Mouse (Mus musculus) midbrain, embryonic 11.5 days (tissue): Measurements from ENCODE around the gene Kctd2. TPM values are rescaled to one million over a fixed set of nuclear protein-coding genes. Genes with fewer than 3 reads are reported as not detected.
A peak's percentile ranks its signal among the peaks of the same experiment; 100 is the strongest.

ENCODE experiments used
- ATAC-seq: fragments of 200-750 bp; cut with Nextera tagmentation; 2 replicates; pipeline ENCODE4 v1.8.0; 2017; ENCODE audit warnings: moderate TSS enrichment, moderate library complexity; ENCODE audit not compliant: low FRiP score
- DNase-seq: peaks from one replicate; pipeline ENCODE4 v3.0.0; 2015; ENCODE audit warnings: low spot score; ENCODE audit errors: missing footprints
- H3K27ac ChIP-seq: fragments of 300-500 bp; sonication (generic); 2 replicates; pipeline ENCODE4 v1.5.1; 2014; ENCODE audit warnings: low read depth, low read length
- H3K27me3 ChIP-seq: fragments of 300-500 bp; sonication (generic); 2 replicates; pipeline ENCODE4 v1.6.1; 2014; ENCODE audit warnings: mild to moderate bottlenecking, low read length, moderate library complexity, mixed read lengths; ENCODE audit not compliant: control insufficient read depth, insufficient read depth
- H3K36me3 ChIP-seq: fragments of 300-500 bp; sonication (generic); 2 replicates; pipeline ENCODE4 v1.6.1; 2014; ENCODE audit warnings: mild to moderate bottlenecking, low read length, moderate library complexity, mixed read lengths; ENCODE audit not compliant: control insufficient read depth, insufficient read depth
- H3K4me1 ChIP-seq: fragments of 300-500 bp; sonication (generic); 2 replicates; pipeline ENCODE4 v1.6.1; 2014; ENCODE audit warnings: low read length; ENCODE audit not compliant: control insufficient read depth, insufficient read depth
- H3K4me2 ChIP-seq: fragments of 300-500 bp; sonication (generic); 2 replicates; pipeline ENCODE4 v1.6.1; 2014; ENCODE audit warnings: mild to moderate bottlenecking, moderate library complexity
- H3K4me3 ChIP-seq: fragments of 300-500 bp; sonication (generic); 2 replicates; pipeline ENCODE4 v1.5.1; 2014; ENCODE audit warnings: low read depth, low read length
- H3K9ac ChIP-seq: fragments of 300-500 bp; sonication (generic); 2 replicates; pipeline ENCODE4 v1.6.1; 2014; ENCODE audit warnings: low read length
- H3K9me3 ChIP-seq: fragments of 300-500 bp; sonication (generic); 2 replicates; pipeline ENCODE4 v1.6.1; 2016; ENCODE audit warnings: low read length; ENCODE audit not compliant: control insufficient read depth
- WGBS: fragments of 180-500 bp; shearing (Covaris S2); extraction: QIAGEN DNeasy Blood & Tissue Kit; methylation state at CpG from one replicate; pipeline ENCODE4 v1.1.7; 2014; 5-methylcytosine and 5-hydroxymethylcytosine counted together
- polyA plus RNA-seq: library from polyadenylated mRNA; unstranded; fragments of >200 nt; fragmentation: Nextera tagmentation; extraction: Ambion mirVana; gene quantifications from 2 replicates; pipeline ENCODE4 v1.2.1, GENCODE M21; 2014

Kctd2 gene
- polyA plus RNA-seq, 1 experiment from 2014 or later, result 24.0 TPM

DNA sequence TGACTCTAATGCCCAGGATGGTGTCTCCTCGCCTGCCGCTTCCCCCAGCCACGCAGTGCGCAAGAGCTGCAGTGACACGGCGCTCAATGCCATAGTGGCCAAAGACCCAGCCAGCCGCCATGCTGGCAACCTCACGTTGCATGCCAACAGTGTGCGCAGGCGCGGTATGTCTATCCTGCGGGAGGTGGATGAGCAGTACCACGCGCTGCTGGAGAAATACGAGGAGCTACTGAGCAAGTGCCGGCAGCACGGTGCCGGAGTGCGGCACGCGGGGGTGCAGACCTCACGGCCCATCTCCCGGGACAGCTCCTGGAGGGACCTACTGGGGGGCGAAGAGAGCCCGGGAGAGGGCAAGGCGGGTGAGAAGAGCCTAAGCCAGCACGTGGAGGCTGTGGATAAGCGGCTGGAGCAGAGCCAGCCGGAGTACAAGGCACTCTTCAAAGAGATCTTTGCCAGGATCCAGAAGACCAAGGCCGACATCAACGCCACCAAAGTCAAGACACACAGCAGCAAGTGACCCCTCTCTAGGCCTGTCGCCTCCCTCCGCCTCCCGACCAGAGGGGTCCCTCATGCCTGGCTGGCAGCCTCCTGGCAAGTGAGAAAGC is 26.1 kb upstream of the Kctd2 start:
- peaks cover 27% of the 10 kb centered on the region for H3K36me3 ChIP-seq
- H3K4me3 ChIP-seq, result no peak overlapping the region
- no peak overlapping the region for H3K4me2 ChIP-seq
- DNase-seq, result no peak
- 68% methylated on average over 34 of the region's 34 CpGs for WGBS
- H3K27me3 ChIP-seq, result no peaks in the 10 kb centered on the region
- no peak for ATAC-seq
- no peak overlapping the region for H3K27ac ChIP-seq
- no peaks in the 10 kb centered on the region for H3K4me1 ChIP-seq
- H3K9me3 ChIP-seq, result no peaks in the 10 kb centered on the region
- no peak overlapping the region for H3K9ac ChIP-seq

- Histone ChIP-seq H3K27ac (no peak overlapping the region), H3K27me3 (no peaks in the 10 kb centered on the region), H3K4me2 (no peak overlapping the region), H3K9ac (no peak overlapping the region), H3K36me3 (peaks cover 17% of the 10 kb centered on the region), H3K4me1 (no peaks in the 10 kb centered on the region; the same call in 1 of the 2 replicates), H3K4me3 (no peak overlapping the region), H3K9me3 (no peaks in the 10 kb centered on the region)
- WGBS, result 82% methylated on average over 7 of the region's 7 CpGs
- DNase-seq (no peak), ATAC-seq (no peak)
These were observed 21.8 kb upstream of the Kctd2 start for GRCm38 (mm10) chr11:115398085-115398484.

GRCm38 (mm10) chr11:115400126-115400525 is 19.8 kb upstream of the Kctd2 start:
- ATAC-seq, result no peak
- WGBS, result 92% methylated on average over 3 of the region's 3 CpGs
- no peak overlapping the region for H3K9ac ChIP-seq
- H3K4me1 ChIP-seq, result peaks cover 10% of the 10 kb centered on the region
- H3K9me3 ChIP-seq, result no peaks in the 10 kb centered on the region
- H3K4me3 ChIP-seq, result no peak overlapping the region
- H3K4me2 ChIP-seq, result no peak overlapping the region
- H3K27ac ChIP-seq, result peak overlapping the region; percentile 77; the same call in 1 of the 2 replicates
- no peak for DNase-seq
- no peaks in the 10 kb centered on the region for H3K27me3 ChIP-seq
- H3K36me3 ChIP-seq, result no peaks in the 10 kb centered on the region

- Histone ChIP-seq H3K9me3 (no peaks in the 10 kb centered on the region), H3K4me1 (peaks cover 11% of the 10 kb centered on the region), H3K36me3 (no peaks in the 10 kb centered on the region; the same call in 1 of the 2 replicates), H3K27ac (peak overlapping the region; percentile 77), H3K4me3 (no peak overlapping the region), H3K4me2 (peak overlapping the region; percentile 7; the same call in 1 of the 2 replicates), H3K27me3 (no peaks in the 10 kb centered on the region), H3K9ac (no peak overlapping the region)
- DNase-seq (no peak), ATAC-seq (peak; percentile 26; the same call in 1 of the 2 replicates)
- WGBS, result 45% methylated on average over 11 of the region's 11 CpGs
These were observed 19.1 kb upstream of the Kctd2 start for GRCm38 (mm10) chr11:115400630-115401391.

GRCm38 (mm10) chr11:115403338-115404124 is 16.4 kb upstream of the Kctd2 start, which contains the start of gene Mrpl58:
TSS of gene Mrpl58 (plus strand) at chr11:115403752.
- H3K9ac ChIP-seq, result peak within 1 kb of the TSS; percentile 90
- peak within 1 kb of the TSS; percentile 62 for H3K27ac ChIP-seq
- peak within 1 kb of the TSS; percentile 90 for H3K4me2 ChIP-seq
- ATAC-seq (peak; percentile 90), DNase-seq (peak; percentile 98)
- H3K4me1 ChIP-seq, result peaks cover 18% of the 10 kb centered on the region
- H3K36me3 ChIP-seq, result peaks cover 6% of the 10 kb centered on the region
- H3K9me3 ChIP-seq, result no peaks in the 10 kb centered on the region
- H3K27me3 ChIP-seq, result no peaks in the 10 kb centered on the region
- peak within 1 kb of the TSS; percentile 76 for H3K4me3 ChIP-seq
- 3% methylated on average over 50 of the region's 50 CpGs for WGBS

DNA sequence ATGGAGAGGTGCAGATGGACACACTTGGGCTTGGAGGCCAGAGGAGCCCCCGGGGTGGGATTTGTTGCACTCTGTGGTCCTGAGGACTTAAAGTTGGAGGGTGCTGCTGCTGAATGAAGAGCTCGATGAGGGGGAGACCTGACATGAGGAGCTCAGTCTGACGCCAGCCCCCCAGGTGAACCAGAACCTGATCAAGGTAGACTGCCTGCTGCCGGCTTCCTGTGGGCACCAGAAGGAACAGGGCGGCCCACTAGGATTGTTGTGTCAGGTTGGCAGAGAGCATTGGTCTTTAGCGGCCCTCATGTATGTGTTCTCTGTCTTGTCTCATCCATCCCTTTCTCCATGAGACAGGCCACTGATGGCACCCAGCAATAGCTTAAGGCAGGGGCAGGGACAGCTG is 14.2 kb upstream of the Kctd2 start:
- Histone ChIP-seq H3K4me1 (peaks cover 40% of the 10 kb centered on the region), H3K9ac (no peak overlapping the region), H3K9me3 (no peaks in the 10 kb centered on the region), H3K4me2 (no peak overlapping the region), H3K4me3 (no peak overlapping the region), H3K27me3 (no peaks in the 10 kb centered on the region), H3K27ac (no peak overlapping the region), H3K36me3 (peaks cover 6% of the 10 kb centered on the region)
- ATAC-seq, result no peak
- no peak for DNase-seq
- WGBS, result 96% methylated on average over 6 of the region's 6 CpGs

- no peak overlapping the region for H3K27ac ChIP-seq
- 96% methylated on average over 17 of the region's 17 CpGs for WGBS
- H3K4me1 ChIP-seq, result peaks cover 52% of the 10 kb centered on the region
- no peak overlapping the region for H3K4me2 ChIP-seq
- no peak for DNase-seq
- H3K36me3 ChIP-seq, result peaks cover 6% of the 10 kb centered on the region
- no peak overlapping the region for H3K4me3 ChIP-seq
- ATAC-seq, result no peak
- H3K27me3 ChIP-seq, result no peaks in the 10 kb centered on the region
- H3K9ac ChIP-seq, result no peak overlapping the region
- no peaks in the 10 kb centered on the region for H3K9me3 ChIP-seq
These were observed 13.0 kb upstream of the Kctd2 start for GRCm38 (mm10) chr11:115406858-115407401.

DNA sequence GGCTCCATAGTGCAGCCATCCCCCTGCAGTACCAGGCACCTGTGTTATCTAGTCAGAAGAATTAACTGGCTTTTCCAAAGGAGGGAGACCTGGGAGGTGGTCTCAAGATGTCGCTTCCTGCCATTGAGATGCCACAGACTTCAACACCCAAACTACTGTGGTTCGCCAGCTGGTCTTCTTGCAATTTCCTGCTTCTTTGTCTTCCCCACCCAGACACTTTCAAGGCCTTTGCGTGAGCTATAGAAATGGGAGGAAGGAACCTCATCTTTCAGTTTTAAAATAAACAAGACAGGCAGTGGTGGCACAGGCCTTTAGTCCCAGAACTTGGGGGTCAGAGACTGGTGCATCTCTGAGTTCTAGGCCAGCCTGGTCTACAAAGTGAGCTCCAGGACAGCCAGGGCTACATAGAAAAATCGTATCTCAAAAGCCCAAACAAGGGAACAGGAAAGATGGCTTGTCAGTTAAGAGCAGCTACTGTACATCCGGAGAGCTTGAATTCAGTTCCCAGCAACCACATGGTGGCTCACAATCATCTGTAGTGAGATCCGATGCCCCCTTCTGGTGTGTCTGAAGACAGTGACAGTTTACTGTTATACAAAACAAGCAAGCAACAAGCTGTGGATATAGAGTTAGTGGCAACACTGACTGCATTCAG is 11.5 kb upstream of the Kctd2 start:
- H3K9ac ChIP-seq, result peak overlapping the region; percentile 13
- WGBS, result 79% methylated on average over 6 of the region's 6 CpGs
- H3K4me3 ChIP-seq, result no peak overlapping the region
- H3K27me3 ChIP-seq, result no peaks in the 10 kb centered on the region
- peak overlapping the region; percentile 95 for H3K27ac ChIP-seq
- H3K9me3 ChIP-seq, result no peaks in the 10 kb centered on the region
- peaks cover 59% of the 10 kb centered on the region for H3K4me1 ChIP-seq
- DNase-seq (no peak), ATAC-seq (no peak)
- H3K36me3 ChIP-seq, result peaks cover 6% of the 10 kb centered on the region
- peak overlapping the region; percentile 6; the same call in 1 of the 2 replicates for H3K4me2 ChIP-seq
